Mouse (Mus musculus): ENCODE measurements at regions not wholly inside any gene's neighbourhood (a gene's known extent, or its start where the extent isn't known, plus 50 kb on each side); places are given as distances from the start of the nearest gene placed in this dataset.

GRCm38 (mm10) chr14:105950924-105951323 lies 54.3 kb upstream of the Spry2 start:
- no peak for DNase-seq (ENCODE audit: low spot score in 2 of 2)

- no peak for DNase-seq (ENCODE audit: low spot score in 2 of 2)
Measured at GRCm38 (mm10) chr14:105955082-105955481, 58.5 kb upstream of the Spry2 start.

- DNase-seq (ENCODE audit: low spot score in 2 of 2) = no peak
Measured at GRCm38 (mm10) chr14:105956796-105957195, 60.2 kb upstream of the Spry2 start.

GRCm38 (mm10) chr14:105958005-105958404 lies 61.4 kb upstream of the Spry2 start:
- DNase-seq (ENCODE audit: low spot score in 2 of 2) = no peak

GRCm38 (mm10) chr14:105979544-105980323 lies 83.1 kb upstream of the Spry2 start:
- DNase-seq (ENCODE audit: low spot score in 2 of 2) = no peak

GRCm38 (mm10) chr14:105980324-105980680 lies 83.7 kb upstream of the Spry2 start:
- DNase-seq (ENCODE audit: low spot score in 2 of 2) = no peak

GRCm38 (mm10) chr14:105987341-105987882 lies 90.8 kb upstream of the Spry2 start:
- no peak for DNase-seq (ENCODE audit: low spot score in 2 of 2)

- no peak for DNase-seq (ENCODE audit: low spot score in 2 of 2)
Measured at GRCm38 (mm10) chr14:105988738-105989137, 92.1 kb upstream of the Spry2 start.

- no peak for DNase-seq (ENCODE audit: low spot score in 2 of 2)
Measured at GRCm38 (mm10) chr14:105993124-105993523, 96.5 kb upstream of the Spry2 start.

- DNase-seq (ENCODE audit: low spot score in 2 of 2) = no peak
Measured at GRCm38 (mm10) chr14:105999801-106000200, 103.2 kb upstream of the Spry2 start.

- no peak for DNase-seq (ENCODE audit: low spot score in 2 of 2)
Measured at GRCm38 (mm10) chr14:106007769-106008168, 98.2 kb upstream of the Trim52 start.

GRCm38 (mm10) chr14:106008951-106009350 lies 97.0 kb upstream of the Trim52 start:
- no peak for DNase-seq (ENCODE audit: low spot score in 2 of 2)

GRCm38 (mm10) chr14:106010961-106011360 lies 95.0 kb upstream of the Trim52 start:
- DNase-seq (ENCODE audit: low spot score in 2 of 2) = no peak

GRCm38 (mm10) chr14:106011991-106012427 lies 94.0 kb upstream of the Trim52 start:
- peak; percentile 2 to 26 for DNase-seq (ENCODE audit: low spot score in 2 of 2)

GRCm38 (mm10) chr14:106022806-106023205 lies 83.2 kb upstream of the Trim52 start:
- no peak for DNase-seq (ENCODE audit: low spot score in 2 of 2)

- DNase-seq (ENCODE audit: low spot score in 2 of 2) = no peak
Measured at GRCm38 (mm10) chr14:106026815-106027214, 79.2 kb upstream of the Trim52 start.

- DNase-seq (ENCODE audit: low spot score in 2 of 2) = no peak
Measured at GRCm38 (mm10) chr14:106027686-106028085, 78.3 kb upstream of the Trim52 start.

- DNase-seq (ENCODE audit: low spot score in 2 of 2) = no peak
Measured at GRCm38 (mm10) chr14:106031094-106031493, 74.9 kb upstream of the Trim52 start.

- no peak for DNase-seq (ENCODE audit: low spot score in 2 of 2)
Measured at GRCm38 (mm10) chr14:106033793-106034192, 72.2 kb upstream of the Trim52 start.

GRCm38 (mm10) chr14:106034933-106035665 lies 70.9 kb upstream of the Trim52 start:
- no peak for DNase-seq (ENCODE audit: low spot score in 2 of 2)

GRCm38 (mm10) chr14:106044274-106044673 lies 61.7 kb upstream of the Trim52 start:
- DNase-seq (ENCODE audit: low spot score in 2 of 2) = no peak

GRCm38 (mm10) chr14:106050231-106050630 lies 55.8 kb upstream of the Trim52 start:
- peak in 1 of 2 experiments; percentile 13 for DNase-seq (ENCODE audit: low spot score in 2 of 2)

Measured in layer of hippocampus, adult 18-20 months (tissue).